Mouse (Mus musculus) olfactory bulb, adult 2 months (tissue): ENCODE measurements at regions not wholly inside any gene's neighbourhood (a gene's known extent, or its start where the extent isn't known, plus 50 kb on each side); places are given as distances from the start of the nearest gene placed in this dataset.

Experiments used
- CTCF ChIP-seq: fragments of 200-500 bp; IDR thresholded peaks from 2 replicates; pipeline ENCODE4 v1.5.1; 2012; ENCODE audit warnings: low read depth, mild to moderate bottlenecking, low read length, moderate library complexity; ENCODE audit not compliant: insufficient read depth
- POLR2A ChIP-seq: fragments of 200-500 bp; IDR thresholded peaks from 2 replicates; pipeline ENCODE4 v1.6.1; 2012; ENCODE audit warnings: mild to moderate bottlenecking, low read depth, low read length, moderate library complexity; ENCODE audit not compliant: insufficient read depth

DNA sequence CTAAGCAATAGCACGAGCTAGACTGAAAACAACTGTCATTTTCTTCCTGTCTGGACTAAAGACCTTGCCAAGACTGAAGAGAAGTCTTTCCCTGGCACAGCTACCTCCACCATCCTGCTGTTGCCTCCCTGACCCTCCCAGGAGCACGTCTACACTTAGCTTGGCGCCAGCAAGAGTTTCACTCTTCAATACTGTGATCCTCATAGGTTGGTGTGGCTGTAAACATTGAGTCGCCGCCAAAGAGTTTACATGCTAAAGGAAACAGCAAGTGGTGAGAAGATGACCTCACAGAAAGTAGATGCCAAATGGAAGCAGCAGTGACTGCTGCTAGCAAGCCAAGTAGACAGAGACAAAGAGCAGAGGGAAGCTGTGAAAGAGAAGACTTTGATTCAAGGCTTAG lies 66.0 kb upstream of the Dusp10 start:
- TF ChIP-seq CTCF (no peak), POLR2A (no peak)
